In genomic region chr17:47009016-47009415, GRCm38 (mm10) we compare ENCODE assay signal across 8 mouse cellular contexts. TPM values are rescaled to one million over a fixed set of nuclear protein-coding genes. Genes with fewer than 3 reads are reported as not detected.
A peak's percentile ranks its signal among the peaks of the same experiment; 100 is the strongest.
DNase-seq lines count a peak whose midpoint lies in the region; ATAC-seq and TF ChIP-seq lines count a peak whose summit lies in the region.

No protein-coding gene starts in this region.

- no peaks in the 10 kb centered on the region for H3K27me3 ChIP-seq in kidney, embryonic 15.5 days
- H3K27me3 ChIP-seq in heart, embryonic 10.5 days (ENCODE audit: insufficient read depth, poor library complexity, severe bottlenecking) = 0 out of 2 replicates have a peak, but pooled peaks cover 6% of the 10 kb centered on the region
- no peaks in the 10 kb centered on the region for H3K27me3 ChIP-seq in liver, embryonic 14.5 days (ENCODE audit: control insufficient read depth, insufficient read depth, low read length)

- peak overlapping the region; percentile 92 for H3K27ac ChIP-seq in kidney, embryonic 15.5 days
- peak overlapping the region; percentile 99 for H3K27ac ChIP-seq in heart, embryonic 10.5 days
- peak overlapping the region; percentile 81 for H3K27ac ChIP-seq in liver, embryonic 14.5 days

- 10% methylated on average over 6 of the region's 6 CpGs for WGBS in kidney, embryonic 15.5 days
- 13% methylated on average over 6 of the region's 6 CpGs for WGBS in heart, embryonic 10.5 days
- WGBS in liver, embryonic 14.5 days (ENCODE audit: insufficient replicate concordance) = 9% methylated on average over 6 of the region's 6 CpGs

- H3K4me1 ChIP-seq in kidney, embryonic 15.5 days = peaks cover 34% of the 10 kb centered on the region
- peaks cover 23% of the 10 kb centered on the region; the same call in 1 of the 2 replicates for H3K4me1 ChIP-seq in heart, embryonic 10.5 days
- peaks cover 2 to 12% of the 10 kb centered on the region in 2 experiments; a peak in 3 of 4 replicates for H3K4me1 ChIP-seq in liver, embryonic 14.5 days (replicated peaks; ENCODE audit: control insufficient read depth in 2 of 2, insufficient read depth in 2 of 2, low read length in 1 of 2)

- H3K4me2 ChIP-seq in kidney, embryonic 15.5 days = peak overlapping the region; percentile 76
- peak overlapping the region; percentile 82 for H3K4me2 ChIP-seq in liver, embryonic 14.5 days (ENCODE audit: low read depth)

- no peak for TF ChIP-seq CTCF in liver, embryonic 14.5 days (IDR thresholded peaks at IDR 0.05; ENCODE audit: low read depth)

- no peaks in the 10 kb centered on the region for H3K9me3 ChIP-seq in kidney, embryonic 15.5 days (replicated peaks)
- H3K9me3 ChIP-seq in heart, embryonic 10.5 days = no peaks in the 10 kb centered on the region
- no peaks in the 10 kb centered on the region for H3K9me3 ChIP-seq in liver, embryonic 14.5 days (ENCODE audit: control insufficient read depth, low read length)

- TF ChIP-seq EP300 in liver, embryonic 14.5 days (IDR thresholded peaks at IDR 0.05; ENCODE audit: low read depth) = no peak

- peak overlapping the region; percentile 69 for H3K9ac ChIP-seq in kidney, embryonic 15.5 days
- H3K9ac ChIP-seq in liver, embryonic 14.5 days (replicated peaks) = peak overlapping the region; percentile 97

- no peak for DNase-seq in kidney, postnatal 36 days
- DNase-seq in adipocyte (ENCODE audit: low spot score) = peak; percentile 57
- no peak for DNase-seq in heart, embryonic 10.5 days (ENCODE audit: low spot score)
- DNase-seq in liver, embryonic 14.5 days (ENCODE audit: low read depth in 3 of 3, low spot score in 3 of 3) = peak in 1 of 3 experiments; percentile 23
- no peak for DNase-seq in urinary bladder, adult 2 months (ENCODE audit: low spot score)
- DNase-seq in MN1 (ENCODE audit: low spot score) = no peak
- DNase-seq in adrenal gland, postnatal 10 days = no peak

- H3K4me3 ChIP-seq in kidney, embryonic 15.5 days (replicated peaks) = peak overlapping the region; percentile 59
- peak overlapping the region; percentile 99 for H3K4me3 ChIP-seq in heart, embryonic 10.5 days
- H3K4me3 ChIP-seq in liver, embryonic 14.5 days (ENCODE audit: insufficient read depth in 1 of 2, low read depth in 2 of 2, low read length in 2 of 2) = peak overlapping the region; percentile 82 to 88

- no peak for ATAC-seq in kidney, embryonic 15.5 days (replicated peaks; ENCODE audit: low FRiP score)
- no peak for ATAC-seq in liver, embryonic 14.5 days (ENCODE audit: insufficient read depth)

- H3K36me3 ChIP-seq in kidney, embryonic 15.5 days = peaks cover 4% of the 10 kb centered on the region; the same call in 1 of the 2 replicates
- H3K36me3 ChIP-seq in heart, embryonic 10.5 days = peaks cover 16% of the 10 kb centered on the region
- H3K36me3 ChIP-seq in liver, embryonic 14.5 days (replicated peaks; ENCODE audit: control insufficient read depth, insufficient read depth, low read depth) = peaks cover 3% of the 10 kb centered on the region

RNA-seq across cellular contexts. Expression of gene Ubr2, which starts 1.3 kb away (rescaled TPM):
- 18.9 and 21.7 TPM in 2 replicates for polyA plus RNA-seq in kidney, embryonic 15.5 days (2015; fragmentation: Nextera tagmentation; extraction: Ambion mirVana)
- 17.2 and 17.7 TPM in 2 replicates for polyA plus RNA-seq in heart, embryonic 10.5 days (2016; fragmentation: Nextera tagmentation; extraction: Ambion mirVana)
- polyA plus RNA-seq in liver, embryonic 14.5 days (2012; rRNA removed) = 7.2 and 9.7 TPM in 2 replicates
- polyA plus RNA-seq in liver, embryonic 14.5 days (2014; fragmentation: Nextera tagmentation; extraction: Ambion mirVana) = 7.3 and 9.5 TPM in 2 replicates
- polyA plus RNA-seq in urinary bladder, adult 2 months (2012; rRNA removed) = 33.4 and 39.2 TPM in 2 replicates
- 10 to 100 TPM; 55.9 to 63.7 TPM for total RNA-seq in adrenal gland, postnatal 10 days (2021)
